Mouse (Mus musculus) heart, adult 9 months (tissue): ENCODE results near the gene Tbl2.

ENCODE experiments used
- DNase-seq, 2 experiments: peaks; one replicate each; pipeline ENCODE4 v3.0.0; 2022; ENCODE audit warnings: low spot score in 2 of 2

Tbl2 gene

DNA sequence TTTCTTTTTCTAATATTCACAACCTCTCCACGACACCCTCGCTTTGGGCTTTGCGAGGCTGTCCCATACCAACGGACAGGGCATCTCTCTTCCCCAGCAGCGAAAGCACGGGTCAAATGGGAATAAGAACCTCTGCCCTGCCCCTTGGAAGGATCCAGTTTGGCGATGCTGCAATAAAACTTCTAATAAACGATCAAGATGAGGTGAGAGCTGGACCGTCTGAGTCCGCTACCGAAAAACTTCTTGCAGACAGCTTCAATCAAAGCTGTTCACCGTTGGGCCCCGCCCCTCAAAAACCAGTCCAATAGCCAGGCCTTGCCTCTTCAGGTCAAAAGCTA lies 773 bp upstream of the Tbl2 start:
- no peak for DNase-seq

DNA sequence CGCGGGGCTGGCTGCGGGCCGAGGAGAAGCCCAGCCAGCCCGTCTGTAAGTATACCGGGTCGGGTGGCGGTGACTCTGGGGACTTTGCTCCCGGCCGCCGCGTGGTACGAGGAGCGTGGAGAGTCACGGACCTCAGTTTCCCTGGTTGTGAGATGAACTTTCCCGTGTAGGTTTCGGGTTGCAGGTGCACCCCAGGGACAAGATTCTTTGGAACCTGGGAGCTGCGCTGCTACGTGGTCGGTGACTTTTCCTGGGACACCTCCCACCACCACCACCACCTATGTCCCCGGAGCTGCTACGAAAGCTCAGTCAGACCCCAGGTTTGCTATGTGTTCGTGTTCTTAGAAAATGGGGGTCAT lies 342 bp downstream of the Tbl2 start:
- DNase-seq, result no peak

DNA sequence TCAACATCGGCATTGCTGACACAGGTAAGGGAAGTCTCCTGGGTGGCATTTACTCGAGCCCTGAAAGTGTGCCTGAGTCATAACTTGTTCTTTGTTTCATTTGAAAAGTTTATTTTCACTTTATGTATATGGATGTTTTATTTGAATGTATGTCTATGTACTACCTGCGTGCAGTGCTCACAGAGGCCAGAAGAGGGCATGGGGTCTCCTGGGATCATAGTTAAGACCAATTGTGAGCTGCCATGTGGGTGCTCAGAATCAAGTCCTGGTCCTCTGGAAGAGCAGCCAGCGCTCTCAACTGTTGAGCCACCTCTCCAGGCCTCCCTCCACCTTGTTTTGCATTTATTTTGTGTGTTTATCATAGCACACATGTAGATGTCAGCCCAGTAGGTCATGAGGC lies 7.0 kb downstream of the Tbl2 start:
- DNase-seq, result no peak

DNA sequence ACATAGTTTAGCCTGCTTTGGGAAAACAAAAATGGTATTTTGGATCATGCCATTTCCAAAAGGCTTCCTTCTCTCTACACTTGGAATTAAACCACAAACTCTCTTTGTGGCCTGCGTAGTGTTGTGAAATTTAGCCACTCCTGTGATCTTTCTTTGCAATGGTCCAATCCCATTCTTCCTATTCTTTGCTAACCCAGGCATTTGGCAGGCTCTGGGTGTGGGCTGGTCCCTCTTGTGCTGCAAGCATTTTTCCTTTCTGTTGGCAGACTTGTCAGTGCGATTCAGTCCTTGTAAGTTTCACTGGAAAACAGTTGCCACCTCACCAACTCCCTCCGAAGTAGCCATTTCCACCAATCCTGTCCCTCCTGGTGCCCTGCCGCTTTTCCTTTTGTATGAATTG lies 11.8 kb downstream of the Tbl2 start:
- peak; percentile 60 to 61 for DNase-seq

DNA sequence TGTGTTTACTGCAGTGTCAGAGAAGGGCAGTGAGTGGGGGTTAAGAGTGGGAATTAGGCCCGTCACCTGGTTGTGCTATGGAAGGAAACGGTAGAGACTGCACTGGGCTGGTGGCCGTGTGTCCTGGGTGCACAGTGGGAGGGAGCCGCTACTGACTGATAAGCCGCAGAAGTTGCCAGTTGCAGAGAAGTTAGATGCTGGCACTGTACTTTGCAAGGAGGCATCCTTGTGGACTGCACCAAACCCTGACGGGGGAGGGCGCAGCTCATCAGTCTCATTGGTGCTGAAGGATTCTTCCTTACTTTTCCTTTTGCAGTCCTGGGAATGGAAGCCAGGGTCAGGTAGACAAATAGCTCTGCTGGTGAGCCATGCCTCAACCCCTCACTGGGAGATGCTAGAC lies 12.2 kb downstream of the Tbl2 start:
- DNase-seq, result no peak

DNA sequence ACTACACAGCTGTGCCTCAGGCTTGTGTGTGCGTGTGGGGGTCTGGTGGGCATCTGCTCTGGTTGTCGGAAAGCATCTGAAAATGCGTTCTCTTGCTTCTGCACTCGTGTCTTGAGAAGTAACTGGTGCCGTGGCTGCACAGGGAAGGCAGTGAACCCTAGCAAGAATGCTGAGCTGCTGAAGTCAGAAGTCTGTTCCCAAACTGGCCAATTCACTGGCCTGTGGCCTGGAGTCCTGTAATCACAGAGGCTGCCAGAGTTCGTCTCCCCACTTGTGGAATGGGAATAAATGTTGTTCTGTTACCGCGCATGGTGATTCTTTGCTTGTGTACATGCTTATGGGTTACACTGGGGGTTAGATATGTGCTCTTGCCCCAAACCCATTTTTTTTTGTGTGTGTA lies 12.9 kb downstream of the Tbl2 start:
- DNase-seq, result no peak

DNA sequence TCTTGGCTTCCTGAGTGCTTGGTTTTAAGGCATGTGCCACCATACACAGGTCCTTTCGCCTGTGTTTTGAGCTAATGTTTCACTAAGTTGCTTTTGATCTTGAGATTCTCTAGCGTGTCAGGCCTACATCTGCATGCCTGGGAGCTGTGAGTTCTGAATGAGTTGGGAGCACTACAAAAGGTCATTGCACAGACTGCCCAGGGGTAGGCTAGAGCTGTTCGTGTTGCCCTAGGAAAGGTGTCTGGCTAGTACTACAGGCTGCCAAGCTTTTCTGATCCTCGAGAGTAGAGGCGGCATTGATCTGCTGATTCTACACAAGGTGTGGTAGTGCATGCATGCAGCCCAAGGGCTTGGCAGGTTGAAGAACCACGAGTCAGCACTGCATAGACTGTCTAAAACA lies 13.4 kb downstream of the Tbl2 start:
- no peak for DNase-seq

DNA sequence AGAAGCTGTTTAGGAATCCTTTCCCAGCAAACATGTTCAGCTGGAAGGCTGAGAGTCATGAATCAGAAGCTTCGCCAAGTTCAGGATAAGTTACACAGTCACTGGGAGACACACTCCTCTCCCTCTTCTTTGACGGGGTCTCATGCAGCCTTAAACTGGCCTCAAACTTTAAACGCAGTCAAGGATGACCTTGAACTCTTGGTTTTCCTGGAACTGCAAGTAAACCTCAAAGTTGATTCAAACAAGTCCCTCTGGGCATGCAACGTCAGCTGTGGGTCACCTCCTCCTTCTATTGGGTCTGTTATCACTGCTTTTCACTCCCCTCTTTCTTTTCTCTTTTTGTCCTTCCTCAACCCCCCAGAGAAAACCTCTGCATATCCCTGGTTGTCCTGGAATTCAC lies 17.5 kb downstream of the Tbl2 start:
- DNase-seq, result no peak

DNA sequence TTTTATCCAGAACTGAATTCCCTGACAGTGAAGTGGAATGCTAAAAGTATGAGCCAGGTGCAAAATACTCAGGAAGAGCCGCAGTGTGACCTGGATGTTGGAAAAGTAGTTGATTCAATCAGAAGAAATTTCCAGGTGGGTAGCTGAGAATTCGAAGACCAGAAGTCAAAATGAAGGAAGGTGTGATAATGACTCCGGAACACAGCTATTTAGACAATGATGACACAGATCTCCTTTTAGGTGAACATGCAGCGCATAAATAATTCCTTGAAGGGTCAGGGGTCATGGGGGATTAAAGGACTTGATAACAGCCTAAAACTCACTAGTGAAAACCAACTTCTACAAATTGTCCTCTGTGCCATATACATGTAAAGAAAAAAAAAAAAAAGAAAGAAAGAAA lies 18.0 kb downstream of the Tbl2 start:
- no peak for DNase-seq

DNA sequence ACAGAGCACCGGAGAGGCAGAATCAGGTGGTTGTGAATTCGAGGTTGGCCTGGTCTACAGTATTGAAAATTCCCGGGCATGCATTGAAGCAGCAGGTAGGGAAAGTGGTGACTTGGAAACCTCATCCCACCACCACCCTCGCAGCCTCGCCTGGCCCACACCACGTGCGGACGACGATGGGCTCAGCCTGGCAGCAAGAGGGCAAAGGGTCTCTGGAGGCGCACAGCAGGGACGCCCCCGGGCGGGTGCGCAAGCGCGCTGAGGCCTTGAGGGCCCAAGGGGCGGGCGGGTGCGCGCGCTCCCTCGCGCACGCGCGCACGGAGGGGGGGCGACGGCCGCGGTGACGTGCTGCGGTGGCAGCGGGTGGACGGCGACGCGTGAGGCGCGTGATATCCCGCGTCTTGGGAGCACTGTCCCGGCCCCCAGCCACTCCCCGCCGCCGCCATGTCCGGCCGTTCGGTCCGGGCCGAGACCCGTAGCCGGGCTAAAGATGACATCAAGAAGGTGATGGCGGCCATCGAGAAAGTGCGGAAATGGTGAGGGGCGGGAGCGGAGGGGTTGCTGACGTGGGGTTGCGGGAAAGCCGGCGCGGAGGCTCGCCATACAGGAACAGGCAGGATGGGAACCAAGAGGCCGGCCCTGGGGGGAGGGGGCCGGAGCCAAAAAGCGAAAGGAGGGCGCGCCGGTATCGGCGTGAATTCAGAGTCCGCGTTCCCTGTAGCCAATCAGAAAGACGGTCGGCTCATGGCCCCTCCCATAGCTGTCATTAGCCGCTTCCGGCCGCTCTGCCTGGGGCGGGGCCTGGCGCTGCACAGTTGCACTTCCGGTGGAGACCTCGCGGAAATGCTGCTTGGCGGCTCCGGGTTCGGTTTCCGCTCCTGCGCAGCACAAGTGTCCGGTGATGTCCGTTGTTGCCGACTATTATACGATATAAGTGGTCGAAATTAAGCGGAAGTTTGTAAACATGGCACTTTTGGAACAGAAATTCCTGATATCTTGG lies 18.9 kb downstream of the Tbl2 start, which contains the start of gene Bcl7b:
Gene Bcl7b, plus strand, starts transcription at position 221 of the 1,000 bp plus-strand sequence.
- peak; percentile 98 for DNase-seq

DNA sequence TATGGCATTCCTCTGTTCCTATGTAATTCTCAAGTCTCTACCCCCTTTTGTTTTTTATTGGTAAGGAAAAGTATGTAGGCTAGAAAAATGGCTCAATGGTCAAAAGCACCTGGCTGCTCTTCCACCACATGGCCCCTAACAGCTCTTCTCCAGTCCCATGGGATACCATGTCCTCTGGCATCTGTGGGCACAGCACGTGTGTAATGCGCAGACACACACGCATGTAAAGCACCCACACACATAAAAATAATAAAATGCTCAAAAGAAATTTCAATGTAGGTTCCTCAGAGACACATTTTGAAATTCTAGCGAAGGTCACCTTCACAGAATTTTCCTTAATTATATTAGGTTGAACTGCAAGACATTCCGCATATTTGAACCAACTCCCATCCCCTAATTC lies 20.0 kb downstream of the Tbl2 start:
- no peak for DNase-seq

DNA sequence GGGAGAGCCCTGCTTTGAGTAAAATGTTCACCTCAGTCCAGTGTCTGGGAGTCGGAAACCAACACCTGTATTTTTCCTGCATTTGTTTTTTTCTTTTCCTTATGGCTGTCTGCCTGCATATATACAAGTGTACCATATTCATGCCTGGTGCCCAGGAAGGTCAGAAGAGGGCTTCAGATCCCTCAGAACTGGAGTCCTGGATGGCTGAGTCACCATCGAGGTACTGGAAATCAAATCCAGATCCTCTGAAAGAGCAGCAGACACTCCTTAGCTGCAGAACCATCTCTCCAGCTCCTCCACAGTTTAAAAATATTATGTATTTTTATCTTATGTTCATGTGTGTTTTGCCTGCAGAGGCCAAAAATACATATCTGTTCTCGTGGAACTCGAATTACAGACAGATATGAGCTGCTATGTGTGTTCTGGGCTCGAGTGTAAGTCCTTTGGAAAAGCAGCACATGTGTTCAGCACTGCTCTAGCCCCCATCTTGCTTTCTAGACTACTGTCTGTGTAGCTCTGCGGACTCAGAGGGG lies 22.3 kb downstream of the Tbl2 start:
- DNase-seq, result no peak

DNA sequence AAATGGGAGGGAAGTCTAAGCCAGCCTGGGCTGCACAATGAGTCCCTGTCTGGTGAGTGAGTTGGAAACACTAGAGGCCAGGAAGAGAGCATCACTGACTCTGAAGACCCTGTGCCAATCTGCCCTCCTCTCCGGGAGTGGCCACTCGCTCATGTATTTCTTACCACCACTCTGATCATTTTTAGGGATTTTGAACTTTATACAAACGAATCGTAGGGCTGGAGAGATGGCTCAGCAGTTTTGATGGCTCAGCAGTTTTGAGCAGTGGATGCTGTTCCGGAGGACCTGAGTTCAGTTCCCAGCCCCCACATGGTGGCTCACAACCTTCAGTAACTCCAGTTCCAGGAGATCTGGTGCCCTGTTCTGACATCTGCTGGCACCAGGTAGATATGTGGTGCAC lies 23.5 kb downstream of the Tbl2 start:
- DNase-seq, result no peak

DNA sequence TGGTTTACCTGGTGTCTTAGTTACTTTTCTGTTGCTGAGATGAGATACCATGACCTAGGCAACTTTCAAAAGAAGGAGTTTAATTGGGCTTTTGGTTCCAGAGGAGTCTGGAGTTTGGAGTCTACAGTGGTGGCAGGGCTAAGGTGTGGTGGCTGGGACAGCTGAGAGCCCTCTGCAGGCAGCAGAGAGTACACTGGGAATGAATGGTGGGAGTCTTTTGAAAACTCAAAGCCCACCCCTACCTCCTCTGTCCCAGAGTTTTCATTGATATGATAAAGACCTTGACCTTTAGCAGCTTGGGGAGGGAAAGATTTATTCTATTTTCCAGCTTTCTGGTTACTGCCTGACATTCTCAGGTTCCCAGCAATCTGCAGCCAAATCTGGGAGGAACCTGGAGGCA lies 25.6 kb downstream of the Tbl2 start:
- no peak for DNase-seq

DNA sequence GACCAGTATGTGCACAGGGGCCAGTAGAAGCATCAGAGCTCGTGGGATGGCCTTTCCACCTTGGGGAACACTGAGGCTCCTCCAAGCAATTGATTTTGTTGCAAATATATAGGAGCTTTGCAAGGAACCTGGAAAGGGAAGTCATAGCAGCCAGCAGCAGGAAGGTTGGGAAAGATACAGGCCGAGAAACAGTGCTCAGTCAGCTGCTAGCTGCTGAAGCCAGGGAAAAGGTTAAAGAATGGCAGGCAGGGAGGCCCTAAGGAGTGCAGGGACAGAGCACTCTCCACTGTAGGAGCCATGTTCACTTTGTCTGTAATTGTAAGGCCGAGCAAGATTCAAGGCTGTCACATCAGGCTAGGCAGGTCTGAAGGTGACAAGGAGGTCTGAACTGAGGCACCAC lies 29.1 kb downstream of the Tbl2 start:
- DNase-seq, result no peak

DNA sequence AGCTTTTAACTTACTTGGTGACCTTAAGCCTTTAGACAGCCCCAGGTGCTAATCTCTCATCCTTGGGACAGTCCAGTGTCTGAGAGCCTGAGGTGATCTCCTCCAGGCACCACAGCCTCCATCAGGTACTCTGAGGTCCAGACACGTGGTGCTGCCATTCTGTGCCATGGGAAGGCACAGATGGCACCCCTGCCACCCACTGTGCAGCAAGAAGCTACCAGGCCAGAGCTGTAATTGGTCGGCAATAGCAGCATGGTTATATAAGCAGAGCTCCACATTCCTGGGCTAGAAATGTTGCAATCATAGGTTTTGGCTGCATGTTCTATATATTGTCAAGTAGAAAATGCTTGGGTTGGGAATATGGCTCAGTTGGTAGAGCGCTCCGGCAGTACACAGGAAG lies 29.5 kb downstream of the Tbl2 start:
- DNase-seq, result no peak

DNA sequence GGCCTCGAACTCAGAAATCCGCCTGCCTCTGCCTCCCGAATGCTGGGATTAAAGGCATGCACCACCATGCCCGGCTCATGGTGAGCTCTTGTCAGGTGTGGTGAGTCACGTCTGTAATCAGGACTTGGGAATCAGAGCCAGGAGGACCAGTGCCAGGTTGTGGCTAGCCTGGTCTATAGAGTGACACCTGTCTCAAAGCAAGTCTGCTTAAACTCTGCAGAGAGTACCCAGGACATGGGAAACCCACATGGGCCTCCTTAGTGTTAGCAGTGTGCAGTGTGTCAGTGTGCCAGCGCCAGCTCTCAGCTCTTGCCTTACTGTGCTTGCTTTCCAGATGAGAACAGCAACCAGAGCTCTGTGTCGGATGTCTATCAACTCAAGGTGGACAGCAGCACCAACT lies 30.2 kb downstream of the Tbl2 start:
- no peak for DNase-seq

DNA sequence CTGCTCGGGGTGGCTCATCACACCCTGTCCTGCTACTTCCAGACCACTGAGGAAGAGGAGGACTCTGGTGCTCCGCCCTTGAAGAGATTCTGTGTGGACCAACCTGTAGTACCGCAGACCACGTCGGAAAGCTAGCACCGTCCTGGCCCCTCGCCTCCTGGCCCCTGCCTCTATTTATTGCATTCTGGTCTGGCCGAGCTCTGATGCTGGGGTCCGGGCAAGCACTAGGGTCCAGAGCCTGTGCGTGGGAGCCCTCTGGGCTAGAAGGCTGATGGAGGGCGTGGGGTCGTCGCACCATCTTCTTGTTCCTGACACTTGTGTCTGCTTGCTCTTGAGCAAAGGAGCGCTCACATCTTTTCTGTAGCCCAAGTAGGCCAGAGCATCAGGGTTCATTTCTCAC lies 31.3 kb downstream of the Tbl2 start:
- no peak for DNase-seq

DNA sequence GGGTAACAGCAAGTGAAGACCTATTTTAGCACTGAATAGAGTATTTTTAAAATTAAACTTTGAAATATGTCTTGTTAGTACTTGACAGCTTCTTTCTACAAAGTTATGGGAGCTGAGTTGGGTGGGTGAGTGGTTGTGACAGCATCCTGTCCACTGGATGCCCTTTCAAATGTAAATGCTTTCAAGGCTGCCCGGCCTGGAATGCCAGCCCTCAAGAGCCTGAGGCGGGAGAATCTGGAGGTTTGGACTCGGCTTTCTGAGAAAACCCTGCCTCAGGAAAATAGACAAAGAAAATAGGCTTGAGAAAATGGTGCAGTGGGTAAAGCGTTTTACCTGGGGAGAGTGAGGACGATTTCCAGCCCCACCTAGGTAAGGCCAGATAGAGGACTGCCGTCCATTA lies 32.3 kb downstream of the Tbl2 start:
- DNase-seq, result no peak

DNA sequence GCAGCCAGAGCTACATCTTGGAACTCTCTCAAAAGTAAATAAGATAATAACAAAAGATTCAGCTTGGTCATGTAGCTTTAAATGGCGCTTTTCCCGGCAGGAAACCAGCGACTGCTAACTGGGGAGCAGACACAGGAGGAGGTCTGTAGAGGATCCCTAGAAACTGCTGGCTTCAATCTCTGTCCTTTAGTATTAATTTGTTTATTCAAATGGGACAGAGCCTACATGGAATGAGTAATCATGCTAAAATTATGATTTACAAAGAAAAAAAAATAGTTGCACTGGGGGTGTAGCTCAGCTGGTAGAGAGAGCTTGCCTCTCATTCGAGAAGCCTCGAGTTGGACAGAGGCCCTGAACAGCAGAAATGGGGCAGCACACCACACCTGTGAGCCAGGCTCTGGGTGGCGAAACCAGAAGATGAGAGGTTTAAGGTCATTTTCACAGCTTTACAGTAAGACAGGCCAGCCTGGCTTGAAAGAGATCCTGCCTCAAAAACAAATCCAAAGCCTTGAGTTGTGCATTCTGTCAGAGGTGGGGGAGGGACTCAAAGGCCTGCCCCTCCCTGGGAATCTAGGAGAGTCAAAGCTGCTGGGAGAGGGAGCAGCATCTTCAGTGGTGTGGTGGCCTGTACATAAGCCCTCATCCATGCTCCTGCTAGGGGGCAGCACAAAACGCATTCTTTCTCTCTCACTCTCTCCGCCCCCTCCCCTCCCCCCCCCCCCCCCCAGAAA lies 33.8 kb downstream of the Tbl2 start:
- DNase-seq, result no peak

DNA sequence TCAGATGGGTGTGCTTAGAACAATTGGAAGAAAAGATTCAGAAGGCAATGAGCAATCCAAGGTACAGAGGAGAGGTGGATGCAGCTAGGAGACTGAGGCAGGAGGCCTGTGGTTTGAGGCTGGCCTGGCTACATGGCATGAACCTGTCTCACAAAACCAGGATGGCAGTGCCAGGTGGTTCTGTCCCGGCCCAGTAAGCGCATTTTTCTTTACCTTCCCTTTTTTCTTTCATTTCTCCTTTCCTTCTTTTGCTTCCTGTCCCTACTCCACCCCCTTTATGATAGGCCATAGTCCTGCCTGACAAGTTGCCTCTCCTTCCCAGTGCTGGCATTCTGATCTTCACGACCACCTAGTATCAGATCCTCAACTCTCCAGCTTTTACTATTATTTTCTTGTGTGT lies 35.6 kb downstream of the Tbl2 start:
- no peak for DNase-seq

DNA sequence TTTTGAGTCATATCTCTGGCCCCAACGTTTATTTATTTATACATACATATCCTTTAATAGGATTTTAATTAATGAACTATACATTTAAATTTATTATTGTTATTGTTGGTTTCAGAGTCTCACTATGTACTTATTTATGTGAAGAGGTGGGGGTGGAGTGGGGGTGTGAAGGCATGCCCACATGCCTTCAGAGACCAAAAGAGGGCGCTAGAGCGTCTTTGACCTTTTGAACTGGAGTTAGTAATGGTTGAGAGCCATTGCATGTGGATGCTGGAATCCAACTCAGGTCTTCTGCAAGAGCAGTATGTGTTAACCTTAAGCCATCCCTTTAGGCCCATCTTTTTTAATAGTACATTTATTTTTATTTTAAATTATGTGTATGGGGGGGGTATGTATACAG lies 36.1 kb downstream of the Tbl2 start:
- DNase-seq, result no peak

DNA sequence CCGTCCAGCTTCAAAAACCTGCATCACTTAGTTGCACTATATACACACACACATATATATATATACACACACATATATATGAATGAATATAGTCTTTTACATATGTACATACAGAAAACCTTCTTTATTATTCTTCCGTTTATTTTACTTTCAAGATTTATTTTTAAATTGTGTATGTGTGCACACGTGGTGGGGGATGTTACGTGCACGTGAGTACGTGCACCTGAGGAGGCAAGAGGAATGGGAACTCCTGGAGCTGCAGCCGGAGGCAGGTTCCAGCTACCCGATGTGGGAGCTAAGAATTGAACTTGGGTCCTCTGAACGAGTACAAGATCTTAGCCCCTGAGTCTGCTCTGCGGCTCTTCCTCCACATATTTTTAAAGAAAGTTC lies 36.8 kb downstream of the Tbl2 start:
- DNase-seq, result no peak
